Mouse (Mus musculus): ENCODE measurements around the gene Pinlyp. TPM values are rescaled to one million over a fixed set of nuclear protein-coding genes. Genes with fewer than 3 reads are reported as not detected.
A peak's percentile ranks its signal among the peaks of the same experiment; 100 is the strongest.
"Not testable (repeated sequence)": the region's sequence is repeated elsewhere in the genome, so short reads cannot be mapped to it uniquely, and the experiment has no call there.

Pinlyp gene
- total RNA-seq, 4 experiments from 2014 or later, result not detected

DNA sequence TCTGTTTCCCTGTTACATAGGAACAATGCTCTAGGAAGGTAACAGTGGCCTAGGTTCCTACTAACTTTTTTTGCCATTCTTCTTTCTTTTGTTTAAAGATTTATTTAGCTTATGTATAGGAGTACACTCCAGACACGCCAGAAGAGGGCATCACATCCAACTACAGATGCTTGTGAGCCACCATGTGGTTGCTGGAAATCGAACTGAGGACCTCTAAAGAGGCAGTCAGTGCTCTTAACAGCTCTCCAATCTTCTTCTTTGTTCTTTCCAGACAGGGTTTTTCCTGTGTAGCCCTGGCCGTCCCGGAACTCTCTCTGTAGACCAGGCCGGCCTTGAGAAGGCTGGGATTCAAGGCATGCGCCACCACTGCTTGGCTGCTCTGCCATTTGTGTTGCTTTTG is 20.9 kb downstream of the Pinlyp start:
- DNase-seq (ENCODE audit: low spot score), result no peak

DNA sequence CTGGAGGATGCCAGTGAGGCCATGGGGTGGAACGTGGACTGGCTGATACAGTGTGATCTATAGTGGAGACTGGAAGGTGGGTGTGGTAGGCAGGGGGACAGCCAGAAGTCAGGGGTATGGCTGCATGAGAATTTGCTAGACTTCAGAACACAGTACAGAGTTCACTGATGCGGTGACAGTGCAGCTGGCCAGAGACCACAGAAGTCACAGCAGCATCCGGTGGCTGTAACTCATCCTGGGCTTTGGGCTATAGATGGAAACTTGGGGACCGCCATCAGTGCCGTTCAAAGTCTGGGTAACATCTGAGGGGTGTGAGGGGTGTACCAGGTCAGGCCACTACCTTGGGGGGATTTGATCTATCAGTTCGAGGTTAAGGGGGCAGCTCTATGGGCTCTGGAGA is 22.2 kb downstream of the Pinlyp start:
- no peak for DNase-seq (ENCODE audit: low spot score)

DNA sequence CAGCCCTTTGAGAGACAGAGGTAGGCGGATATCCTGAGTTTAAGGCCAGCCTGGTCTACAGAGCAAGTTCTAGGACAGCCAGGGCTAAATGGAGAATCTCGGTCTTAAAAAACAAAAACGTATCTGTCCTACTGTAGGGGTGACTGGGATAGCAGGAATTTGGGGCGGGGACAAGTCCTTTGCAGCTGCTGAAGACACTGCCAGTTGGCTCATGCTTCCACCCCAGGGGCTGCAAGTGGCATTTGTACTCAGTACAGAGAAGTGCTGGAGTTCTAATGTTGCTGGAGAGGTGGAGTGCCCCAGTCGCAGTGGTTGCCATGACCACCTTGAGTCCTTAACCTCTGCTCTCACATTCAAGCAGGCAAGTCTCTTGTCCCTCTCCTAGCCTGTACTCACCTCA is 23.1 kb downstream of the Pinlyp start:
- no peak for DNase-seq (ENCODE audit: low spot score)

DNA sequence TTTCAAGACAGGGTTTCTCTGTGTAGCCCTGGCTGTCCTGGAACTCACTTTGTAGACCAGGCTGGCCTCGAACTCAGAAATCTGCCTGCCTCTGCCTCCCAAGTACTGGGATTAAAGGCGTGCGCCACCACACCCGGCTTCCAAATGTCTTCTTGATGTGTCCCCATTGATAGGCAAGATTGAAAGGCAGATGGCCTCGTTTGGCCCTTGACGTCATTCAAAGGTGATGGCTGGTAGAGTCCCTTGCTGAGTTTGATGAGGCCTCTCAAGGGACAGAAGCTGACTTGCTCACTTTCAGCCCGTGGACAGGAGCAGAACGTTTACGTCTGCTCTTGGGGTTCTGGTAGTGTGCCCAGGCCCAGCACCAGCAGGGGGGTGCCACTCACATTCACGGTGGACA is 25.9 kb downstream of the Pinlyp start:
- not testable (repeated sequence) for DNase-seq (ENCODE audit: low spot score)

DNA sequence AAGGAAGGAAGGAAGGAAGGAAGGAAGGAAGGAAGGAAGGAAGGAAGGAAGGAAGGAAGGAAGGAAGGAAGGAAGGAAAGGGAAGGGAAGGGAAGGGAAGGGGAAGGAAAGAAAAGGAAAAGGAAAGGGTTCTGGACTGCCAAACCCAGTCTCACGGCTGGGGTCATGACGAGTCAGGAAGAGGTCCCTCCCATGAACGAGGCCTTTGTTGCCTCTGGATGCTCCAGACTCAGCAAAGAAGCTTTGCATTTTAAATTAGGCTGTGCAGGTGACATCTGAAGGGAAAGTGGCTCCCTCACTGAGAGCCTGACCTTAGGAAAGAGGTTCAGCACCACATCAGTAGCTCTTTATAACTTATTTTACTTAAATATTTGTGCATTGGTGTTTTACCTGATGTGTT is 26.8 kb downstream of the Pinlyp start:
- no peak for DNase-seq (ENCODE audit: low spot score)

DNA sequence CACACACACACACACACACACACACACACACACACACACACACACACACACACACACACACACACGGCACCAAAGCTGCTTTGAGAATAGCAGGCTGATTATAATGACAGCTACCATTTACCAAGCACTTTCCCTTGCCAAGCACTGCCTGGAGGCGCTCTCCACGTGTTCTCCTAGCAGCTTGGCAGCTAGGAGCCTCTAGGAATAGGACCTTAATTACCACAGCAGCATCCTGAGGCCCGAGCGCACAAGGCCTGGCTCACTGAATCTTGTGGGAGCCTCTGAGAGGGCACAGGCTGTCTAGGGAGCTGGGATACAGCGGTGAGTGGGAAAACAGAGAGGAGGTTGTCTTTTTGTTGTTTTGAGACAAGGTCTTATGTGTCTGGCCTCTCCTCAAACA is 28.3 kb downstream of the Pinlyp start:
- no peak for DNase-seq (ENCODE audit: low spot score)

DNA sequence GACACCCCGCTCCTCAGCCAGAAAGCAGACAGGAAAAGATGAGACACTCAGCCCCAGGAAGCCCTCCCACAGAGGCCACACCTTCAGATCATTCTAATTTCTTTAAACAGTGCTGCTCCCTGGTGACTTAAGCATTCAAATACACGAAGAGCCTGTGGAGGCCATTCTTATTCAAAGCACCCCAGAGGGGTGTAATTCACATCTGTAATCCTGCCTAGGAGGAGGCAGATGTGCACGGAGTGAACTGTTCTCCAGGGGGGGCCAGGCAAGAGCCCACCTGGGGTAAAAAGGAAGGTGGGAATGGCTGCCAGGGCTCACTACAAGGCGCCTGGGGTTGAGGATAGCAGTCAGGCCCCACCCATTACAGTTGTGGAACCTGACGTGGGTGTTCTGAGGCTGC is 28.8 kb downstream of the Pinlyp start:
- DNase-seq (ENCODE audit: low spot score), result no peak

DNA sequence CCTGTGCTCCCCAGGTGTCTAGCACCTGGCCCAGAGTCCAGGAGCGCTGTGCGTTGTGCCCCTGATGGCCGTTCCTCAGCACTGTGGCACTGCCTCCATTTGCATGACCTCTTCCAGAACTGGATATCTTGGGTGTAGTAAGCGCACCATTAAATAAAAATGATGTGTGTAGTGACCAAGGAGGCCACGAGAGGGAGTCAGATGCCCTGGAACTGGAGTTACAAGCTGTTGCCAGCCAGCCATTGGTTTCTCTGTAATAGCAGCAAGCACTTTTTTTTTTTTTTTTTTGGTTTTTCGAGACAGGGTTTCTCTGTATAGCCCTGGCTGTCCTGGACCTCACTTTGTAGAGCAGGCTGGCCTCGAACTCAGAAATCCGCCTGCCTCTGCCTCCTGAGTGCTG is 29.6 kb downstream of the Pinlyp start:
- DNase-seq (ENCODE audit: low spot score), result not testable (repeated sequence)

DNA sequence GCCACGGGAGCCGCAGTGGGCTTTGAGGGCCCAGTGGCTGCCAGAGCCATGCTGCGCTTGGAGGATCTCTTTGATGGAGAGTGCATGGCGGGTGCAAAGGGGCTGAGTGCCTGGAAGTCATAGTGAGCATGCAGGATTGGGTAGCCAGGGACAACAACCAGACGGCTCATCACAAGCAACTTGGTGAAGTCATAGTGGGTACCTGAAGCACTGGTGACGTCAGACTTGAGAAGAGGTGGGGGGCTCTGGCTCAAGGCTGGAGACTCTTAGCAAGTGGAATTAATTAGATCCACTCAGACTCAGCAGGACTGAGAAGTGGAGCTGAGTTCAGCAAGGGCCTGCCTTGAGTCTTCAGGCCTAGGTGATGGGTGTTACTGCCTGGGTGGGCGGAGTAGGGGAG is 33.6 kb downstream of the Pinlyp start, which contains the start of gene AC161166.1:
TSS of gene AC161166.1 (minus strand) at position 101 of the 400 bp plus-strand sequence.
- DNase-seq (ENCODE audit: low spot score), result no peak

DNA sequence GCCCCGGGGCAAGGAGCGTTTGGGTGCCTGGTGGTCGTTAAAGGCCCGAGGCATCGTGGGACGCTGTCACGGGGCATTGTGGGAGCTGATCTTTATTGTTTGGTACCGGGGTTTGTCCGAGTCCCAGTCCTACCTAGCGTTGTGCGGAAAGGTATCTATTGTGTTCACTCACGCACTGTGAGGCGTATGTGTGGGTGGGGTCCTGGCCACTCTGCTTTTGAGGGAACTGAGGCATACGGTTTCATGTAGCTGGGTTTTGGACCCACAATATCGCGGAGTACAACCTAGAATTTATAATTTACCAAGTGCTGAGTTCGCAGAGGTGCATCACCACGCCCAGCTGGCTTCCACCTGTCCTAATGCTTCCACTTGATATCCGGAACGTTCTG is 38.2 kb downstream of the Pinlyp start:
- DNase-seq (ENCODE audit: low spot score), result no peak

DNA sequence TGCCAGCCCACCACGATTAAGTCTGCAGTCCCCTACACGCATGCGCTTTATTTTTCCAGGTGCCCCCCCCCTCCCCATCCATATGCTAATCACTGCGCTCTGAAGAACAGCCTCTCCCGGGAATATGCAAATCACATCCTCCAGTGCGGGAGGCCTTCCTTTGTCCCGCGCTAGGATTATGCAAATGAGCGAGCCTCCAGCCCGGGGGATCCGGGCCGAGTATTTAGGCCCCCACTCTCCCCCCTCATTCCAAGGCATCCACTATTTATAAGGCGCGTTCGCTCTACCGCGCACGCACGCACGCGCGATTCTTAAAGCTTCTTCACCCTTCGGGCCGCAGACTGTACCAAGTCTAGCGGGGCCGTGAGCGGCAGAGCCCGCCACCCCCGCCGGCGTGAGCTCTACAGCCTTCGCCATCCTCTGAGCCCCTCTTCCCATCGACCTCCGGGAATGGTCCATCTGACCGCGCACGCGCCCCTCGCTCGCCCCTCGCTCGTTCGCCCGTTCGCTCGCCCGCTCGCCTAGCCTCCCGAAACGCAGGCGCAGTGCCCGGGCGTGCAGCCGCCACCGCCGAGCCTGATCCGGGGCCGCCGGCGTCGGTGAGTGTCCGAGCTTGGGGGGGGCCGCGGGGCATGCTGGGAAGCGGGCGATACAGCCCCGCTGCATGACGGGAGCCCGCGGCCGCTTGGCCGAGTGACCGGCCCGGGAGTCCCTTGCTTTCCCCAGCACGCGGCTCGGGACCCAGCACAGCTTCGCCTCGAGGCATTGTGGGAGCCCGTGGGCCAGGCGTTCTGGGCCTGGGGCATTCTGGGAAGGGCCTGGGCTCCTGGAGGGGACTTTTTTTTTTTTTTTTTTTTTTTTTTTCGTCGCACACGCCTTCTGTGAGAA is 38.8 kb downstream of the Pinlyp start, which contains the start of gene Zfp428:
TSS of gene Zfp428 (plus strand) at position 169 of the 888 bp plus-strand sequence.
- DNase-seq (ENCODE audit: low spot score), result peak; percentile 70

DNA sequence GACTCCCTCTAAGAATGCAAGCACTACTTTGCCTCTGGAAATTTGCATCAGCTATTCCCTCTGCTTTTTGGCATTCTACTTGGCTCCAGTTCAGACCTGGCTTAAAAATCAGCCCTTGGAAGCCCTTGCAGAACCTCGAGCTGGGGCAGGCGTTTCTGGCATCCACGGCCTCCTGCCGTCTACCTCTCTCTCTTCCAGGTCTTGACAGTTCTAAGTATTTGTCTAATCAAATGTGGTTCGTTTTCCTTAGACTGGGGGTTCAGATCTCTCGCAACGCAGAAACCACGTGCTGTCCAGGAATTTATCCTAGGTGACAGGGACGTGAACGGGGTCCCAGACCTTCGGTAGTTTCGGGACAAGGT is 39.5 kb downstream of the Pinlyp start:
- peak; percentile 32 for DNase-seq (ENCODE audit: low spot score)

DNA sequence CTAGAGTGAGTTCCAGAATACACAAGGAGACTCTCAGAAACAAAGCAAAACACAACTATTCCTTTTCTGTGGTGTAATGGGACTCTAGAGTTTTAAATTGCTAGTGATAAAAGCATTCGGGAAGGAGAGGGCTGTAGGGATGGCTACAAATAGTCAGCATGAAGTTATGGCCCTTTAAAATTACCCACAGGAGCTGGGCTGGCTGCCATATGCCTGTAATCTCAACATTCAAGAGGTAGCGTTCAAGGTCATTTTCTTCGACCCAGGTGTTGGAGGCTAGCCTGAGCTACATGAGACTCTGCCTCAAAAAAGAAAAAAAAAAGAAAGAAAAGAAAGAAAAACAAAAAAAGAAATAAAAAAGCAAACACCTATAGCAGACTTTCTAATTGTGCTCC is 39.9 kb downstream of the Pinlyp start:
- peak; percentile 31 for DNase-seq (ENCODE audit: low spot score)

DNA sequence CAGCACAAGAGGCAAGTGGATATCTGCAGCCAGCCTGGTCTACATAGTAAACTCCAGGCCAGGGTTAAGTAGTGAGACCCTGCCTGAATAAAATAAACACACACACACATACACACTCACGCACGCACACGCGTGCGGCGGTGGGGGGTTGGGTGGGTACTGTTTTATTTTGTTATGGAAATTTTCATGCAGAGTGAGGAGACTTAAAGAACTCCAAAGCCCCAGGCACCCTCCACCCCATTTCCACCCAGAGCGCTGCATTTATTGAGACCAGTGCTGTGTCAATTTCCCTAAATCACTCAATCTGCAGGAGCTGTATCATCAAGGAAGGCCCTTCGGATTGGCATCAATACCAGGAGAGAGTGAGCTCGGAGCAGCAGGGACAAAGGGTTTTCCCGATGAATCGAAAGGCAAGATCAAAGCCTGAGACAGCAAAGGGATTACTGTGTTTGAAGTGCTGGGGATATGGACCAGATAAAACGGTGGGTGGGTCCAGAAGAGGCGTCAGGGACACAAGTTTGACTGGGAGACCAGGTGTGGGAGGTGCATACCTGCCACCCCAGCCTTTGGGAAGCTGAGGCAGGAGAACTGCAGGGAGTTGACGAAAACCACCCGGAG is 40.4 kb downstream of the Pinlyp start:
- no peak for DNase-seq (ENCODE audit: low spot score)

DNA sequence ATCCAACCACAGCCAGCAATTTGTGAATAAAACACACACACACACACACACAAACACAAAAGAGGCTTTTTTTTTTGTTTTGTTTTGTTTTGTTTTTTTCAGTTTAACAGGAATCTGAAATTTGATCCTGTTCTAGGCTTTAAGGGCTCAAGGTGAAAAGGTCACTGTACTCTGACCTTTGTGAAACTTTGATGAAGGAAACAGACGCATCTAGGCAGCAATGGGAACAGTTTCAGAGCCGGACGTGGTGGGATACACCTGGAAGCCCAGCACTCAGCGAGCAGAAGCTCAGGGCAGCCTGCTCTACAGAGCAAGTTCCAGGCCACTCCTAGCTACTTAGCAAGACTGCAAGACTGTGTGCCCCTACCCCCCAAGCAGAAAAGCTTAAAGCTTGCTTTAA is 41.0 kb downstream of the Pinlyp start:
- no peak for DNase-seq (ENCODE audit: low spot score)

DNA sequence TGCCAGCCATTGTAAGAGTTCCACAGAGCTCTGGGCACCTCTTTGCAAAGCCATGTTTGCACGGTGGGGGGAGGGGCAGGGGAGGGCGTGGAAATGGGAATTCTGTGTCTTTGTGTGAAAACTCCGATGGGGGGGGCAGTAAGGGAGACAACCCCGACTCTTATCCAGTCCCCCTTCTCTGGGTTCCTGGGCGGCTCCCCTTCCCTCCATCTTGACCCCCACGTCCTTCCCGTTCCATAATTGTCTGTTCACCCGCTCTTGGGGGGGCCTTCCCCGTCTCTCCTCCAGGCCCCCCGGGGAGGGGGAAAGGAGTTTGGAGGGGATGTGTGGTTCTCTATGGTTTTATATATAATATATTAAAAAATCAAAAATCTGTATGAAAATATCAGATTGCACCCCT is 41.9 kb downstream of the Pinlyp start:
- no peak for DNase-seq (ENCODE audit: low spot score)

DNA sequence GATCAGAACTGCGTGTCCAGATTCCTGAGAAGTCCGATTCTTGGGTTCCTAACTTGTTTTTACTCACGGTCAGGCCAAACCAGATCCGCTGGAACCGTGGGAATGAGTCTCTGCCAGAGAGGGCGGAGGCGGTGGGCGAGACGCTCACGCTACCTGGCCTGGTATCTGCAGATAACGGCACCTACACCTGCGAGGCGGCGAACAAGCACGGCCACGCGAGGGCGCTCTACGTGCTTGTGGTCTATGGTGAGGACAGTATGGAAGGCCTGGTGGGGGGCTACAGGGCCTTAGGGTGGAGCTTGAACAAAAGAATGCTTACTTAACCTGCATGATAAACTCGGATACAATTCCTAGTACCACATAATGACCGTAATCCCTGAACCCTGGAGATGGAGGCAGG is 44.4 kb downstream of the Pinlyp start:
- no peak for DNase-seq (ENCODE audit: low spot score)

DNA sequence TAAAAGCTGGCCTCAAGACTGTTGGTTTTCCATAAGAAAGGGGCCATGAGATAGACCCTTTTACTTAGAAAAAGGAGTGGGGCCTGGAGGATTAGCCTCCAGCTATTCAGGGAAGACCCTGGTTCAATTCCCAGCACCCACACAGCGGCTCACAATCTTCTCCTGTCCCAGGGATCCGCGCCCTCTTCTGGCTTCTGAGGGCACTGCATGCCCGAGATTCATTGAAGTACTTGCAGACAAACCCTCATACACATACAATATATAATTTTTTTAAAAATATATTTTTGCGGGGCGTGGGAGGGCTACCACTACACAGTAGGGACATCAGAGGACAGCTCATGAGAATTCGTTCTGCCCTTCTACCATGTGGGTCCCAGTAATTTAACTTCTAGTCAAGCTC is 45.0 kb downstream of the Pinlyp start:
- no peak for DNase-seq (ENCODE audit: low spot score)

DNA sequence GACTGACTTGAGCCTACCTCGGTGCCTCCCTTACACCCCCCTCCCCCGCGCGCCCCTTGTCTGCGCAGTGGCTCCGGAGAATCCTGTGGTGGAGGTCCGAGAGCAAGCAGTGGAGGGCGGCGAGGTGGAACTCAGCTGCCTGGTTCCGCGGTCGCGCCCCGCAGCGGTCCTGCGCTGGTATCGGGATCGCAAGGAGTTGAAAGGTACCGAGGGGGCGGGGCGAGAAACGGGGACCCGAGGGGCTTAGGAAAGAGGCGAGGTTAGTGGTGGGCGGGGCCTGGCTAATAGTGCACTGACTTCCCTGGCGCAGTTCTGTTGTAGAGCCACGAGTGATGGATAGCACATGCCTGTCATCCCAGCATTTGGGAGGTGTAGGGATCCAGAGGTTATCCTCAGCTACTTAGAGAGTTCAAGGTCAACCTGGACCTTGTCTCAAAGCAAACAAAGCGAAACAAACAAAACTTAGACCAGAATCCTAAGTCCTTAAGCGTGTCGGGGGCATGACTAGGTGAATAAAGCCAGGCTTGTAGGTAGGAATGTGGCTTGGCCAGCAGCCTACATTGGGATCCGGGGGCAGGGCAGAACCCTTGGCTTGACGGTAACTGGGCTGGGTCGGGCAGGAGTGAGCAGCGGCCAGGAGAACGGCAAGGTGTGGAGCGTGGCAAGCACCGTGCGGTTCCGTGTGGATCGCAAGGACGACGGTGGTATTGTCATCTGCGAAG is 45.9 kb downstream of the Pinlyp start:
- DNase-seq (ENCODE audit: low spot score), result no peak

Data from heart, adult 8-10 months (tissue).